Comparison of ENCODE assay signal across 8 mouse cellular contexts in the genomic region with DNA sequence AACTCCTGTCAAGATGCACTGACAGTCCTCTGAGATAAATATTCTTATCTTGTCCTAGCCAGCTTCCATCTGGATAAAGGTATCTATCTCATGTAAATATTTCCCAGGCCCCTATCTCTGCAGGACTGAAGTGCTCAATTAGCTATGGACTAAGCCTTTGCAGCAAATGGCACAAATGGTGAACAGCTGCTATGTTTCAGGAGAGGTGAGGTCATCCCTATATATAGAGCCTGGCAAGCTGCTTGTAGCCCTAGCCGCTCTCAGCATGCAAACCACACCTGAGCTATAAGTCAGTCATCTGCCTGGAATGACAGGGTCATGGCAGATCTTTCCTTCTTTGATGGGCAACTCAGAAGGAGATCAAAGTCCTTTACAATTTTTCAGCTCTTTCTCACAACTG.
DNase-seq lines count a peak whose midpoint lies in the region; ATAC-seq lines count a peak whose summit lies in the region.

No protein-coding gene starts in this region.

- DNase-seq in embryo, embryonic 10 days (ENCODE audit: low spot score): peak; percentile 30
- no peak for DNase-seq in embryo, embryonic 9.5 days (ENCODE audit: extremely low spot score)
- peak; percentile 88 for DNase-seq in cerebellum, adult 11-12 months
- peak; percentile 31 for DNase-seq in left cerebral cortex, postnatal 4 days
- DNase-seq in liver, embryonic 11.5 days (ENCODE audit: low spot score): no peak
- no peak for DNase-seq in lung, postnatal 25 days (ENCODE audit: low spot score)
- DNase-seq in urinary bladder, postnatal 10 days (ENCODE audit: low spot score): no peak

- no peak overlapping the region for H3K4me2 ChIP-seq in heart, embryonic 11.5 days
- H3K4me2 ChIP-seq in liver, embryonic 11.5 days: no peak overlapping the region

- peaks cover 7% of the 10 kb centered on the region; the same call in 1 of the 2 replicates for H3K4me1 ChIP-seq in heart, embryonic 11.5 days (ENCODE audit: control insufficient read depth, insufficient read depth, low read length)
- no peaks in the 10 kb centered on the region for H3K4me1 ChIP-seq in liver, embryonic 11.5 days (replicated peaks; ENCODE audit: control insufficient read depth, insufficient read depth, low read length)

- H3K9ac ChIP-seq in heart, embryonic 11.5 days (ENCODE audit: low read depth, low read length): no peak overlapping the region
- H3K9ac ChIP-seq in liver, embryonic 11.5 days (ENCODE audit: low read depth, low read length): no peak overlapping the region

- no peaks in the 10 kb centered on the region for H3K27me3 ChIP-seq in heart, embryonic 11.5 days (ENCODE audit: control insufficient read depth, insufficient read depth, low read length)
- no peaks in the 10 kb centered on the region for H3K27me3 ChIP-seq in liver, embryonic 11.5 days (replicated peaks; ENCODE audit: control insufficient read depth, insufficient read depth, low read length)

- WGBS in heart, embryonic 11.5 days (ENCODE audit: insufficient replicate concordance): 8% methylated on average over 1 of the region's 1 CpGs
- WGBS in liver, embryonic 11.5 days: 34% methylated on average over 1 of the region's 1 CpGs

- H3K9me3 ChIP-seq in heart, embryonic 11.5 days (replicated peaks; ENCODE audit: control insufficient read depth, low read length): no peaks in the 10 kb centered on the region; the same call in none of the 2 replicates
- no peaks in the 10 kb centered on the region for H3K9me3 ChIP-seq in liver, embryonic 11.5 days (ENCODE audit: control insufficient read depth, low read length)

- peak; percentile 73 for ATAC-seq in heart, embryonic 11.5 days (replicated peaks; ENCODE audit: insufficient number of reproducible peaks, low FRiP score, low TSS enrichment)
- no peak for ATAC-seq in liver, embryonic 11.5 days (replicated peaks; ENCODE audit: low FRiP score)

- intact Hi-C loops in left cerebral cortex, postnatal 4 days (cut with DNase I): no loop called here

- H3K27ac ChIP-seq in heart, embryonic 11.5 days (ENCODE audit: low read depth, low read length): 0 out of 2 replicates have a peak overlapping the region, but pooled peaks have one; percentile 1
- no peak overlapping the region for H3K27ac ChIP-seq in liver, embryonic 11.5 days (ENCODE audit: low read depth, low read length)

- no peak overlapping the region for H3K4me3 ChIP-seq in heart, embryonic 11.5 days (ENCODE audit: low read depth, low read length)
- no peak overlapping the region for H3K4me3 ChIP-seq in liver, embryonic 11.5 days (ENCODE audit: low read depth, low read length)

- no peaks in the 10 kb centered on the region for H3K36me3 ChIP-seq in heart, embryonic 11.5 days (ENCODE audit: control insufficient read depth, insufficient read depth, low read length)
- no peaks in the 10 kb centered on the region for H3K36me3 ChIP-seq in liver, embryonic 11.5 days (ENCODE audit: control insufficient read depth, insufficient read depth, low read length)

Comparison
In these comparisons a context has a peak if more than half of its experiments do, and no peak if none do; other contexts are left out.
1. DNase-seq: peak in embryo, embryonic 10 days (single experiment), cerebellum, adult 11-12 months (single experiment) and left cerebral cortex, postnatal 4 days (single experiment); none in embryo, embryonic 9.5 days (single experiment), liver, embryonic 11.5 days (single experiment), lung, postnatal 25 days (single experiment) and urinary bladder, postnatal 10 days (single experiment).